Mouse (Mus musculus): Measurements from ENCODE around the gene Upk3bl.

Gene Upk3bl

GRCm38 (mm10) chr5:136054301-136055077 lies at the start of gene Upk3bl:
Upk3bl (plus strand) TSS chr5:136054492.
- no peak for DNase-seq (ENCODE audit: low spot score in 2 of 2)

GRCm38 (mm10) chr5:136004537-136004936 lies 49.8 kb upstream of the Upk3bl start:
- no peak for DNase-seq (ENCODE audit: low spot score in 2 of 2)

- DNase-seq (ENCODE audit: low spot score in 2 of 2), result no peak
Measured at GRCm38 (mm10) chr5:136007745-136008144, 46.5 kb upstream of the Upk3bl start.

- no peak for DNase-seq (ENCODE audit: low spot score in 2 of 2)
Measured at GRCm38 (mm10) chr5:136014877-136015276, 39.4 kb upstream of the Upk3bl start.

GRCm38 (mm10) chr5:136015586-136015985 lies 38.7 kb upstream of the Upk3bl start:
- no peak for DNase-seq (ENCODE audit: low spot score in 2 of 2)

GRCm38 (mm10) chr5:136016014-136016876 lies 38.0 kb upstream of the Upk3bl start:
- DNase-seq (ENCODE audit: low spot score in 2 of 2), result no peak

- no peak for DNase-seq (ENCODE audit: low spot score in 2 of 2)
Measured at GRCm38 (mm10) chr5:136017262-136017661, 37.0 kb upstream of the Upk3bl start.

GRCm38 (mm10) chr5:136018726-136019125 lies 35.6 kb upstream of the Upk3bl start:
- DNase-seq (ENCODE audit: low spot score in 2 of 2), result no peak

GRCm38 (mm10) chr5:136019907-136020306 lies 34.4 kb upstream of the Upk3bl start:
- DNase-seq (ENCODE audit: low spot score in 2 of 2), result no peak

- DNase-seq (ENCODE audit: low spot score in 2 of 2), result no peak
Measured at GRCm38 (mm10) chr5:136025712-136026111, 28.6 kb upstream of the Upk3bl start.

GRCm38 (mm10) chr5:136026859-136027258 lies 27.4 kb upstream of the Upk3bl start:
- no peak for DNase-seq (ENCODE audit: low spot score in 2 of 2)

- no peak for DNase-seq (ENCODE audit: low spot score in 2 of 2)
Measured at GRCm38 (mm10) chr5:136027612-136028311, 26.5 kb upstream of the Upk3bl start.

GRCm38 (mm10) chr5:136034868-136035267 lies 19.4 kb upstream of the Upk3bl start:
- DNase-seq (ENCODE audit: low spot score in 2 of 2), result no peak

- no peak for DNase-seq (ENCODE audit: low spot score in 2 of 2)
Measured at GRCm38 (mm10) chr5:136035285-136035684, 19.0 kb upstream of the Upk3bl start.

- no peak for DNase-seq (ENCODE audit: low spot score in 2 of 2)
Measured at GRCm38 (mm10) chr5:136036667-136037066, 17.6 kb upstream of the Upk3bl start.

- DNase-seq (ENCODE audit: low spot score in 2 of 2), result no peak
Measured at GRCm38 (mm10) chr5:136038258-136039214, 15.8 kb upstream of the Upk3bl start, which contains the start of gene Upk3b. Upk3b (plus strand) TSS chr5:136038496.

- no peak for DNase-seq (ENCODE audit: low spot score in 2 of 2)
Measured at GRCm38 (mm10) chr5:136040210-136040609, 14.1 kb upstream of the Upk3bl start.

- no peak for DNase-seq (ENCODE audit: low spot score in 2 of 2)
Measured at GRCm38 (mm10) chr5:136041260-136041659, 13.0 kb upstream of the Upk3bl start.

GRCm38 (mm10) chr5:136041666-136042065 lies 12.6 kb upstream of the Upk3bl start:
- DNase-seq (ENCODE audit: low spot score in 2 of 2), result no peak

GRCm38 (mm10) chr5:136044865-136045264 lies 9.4 kb upstream of the Upk3bl start:
- no peak for DNase-seq (ENCODE audit: low spot score in 2 of 2)

- no peak for DNase-seq (ENCODE audit: low spot score in 2 of 2)
Measured at GRCm38 (mm10) chr5:136045408-136045807, 8.9 kb upstream of the Upk3bl start.
